Mouse (Mus musculus) CD4-positive helper T cell, adult 2 months (primary cell): ENCODE data around the gene Efl1.
A peak's percentile ranks its signal among the peaks of the same experiment; 100 is the strongest.

Experiments
- DNase-seq: peaks from one replicate; pipeline ENCODE4 v3.0.0-alpha.2; 2012; ENCODE audit warnings: low read depth, missing footprints, low spot score

Gene Efl1

DNA sequence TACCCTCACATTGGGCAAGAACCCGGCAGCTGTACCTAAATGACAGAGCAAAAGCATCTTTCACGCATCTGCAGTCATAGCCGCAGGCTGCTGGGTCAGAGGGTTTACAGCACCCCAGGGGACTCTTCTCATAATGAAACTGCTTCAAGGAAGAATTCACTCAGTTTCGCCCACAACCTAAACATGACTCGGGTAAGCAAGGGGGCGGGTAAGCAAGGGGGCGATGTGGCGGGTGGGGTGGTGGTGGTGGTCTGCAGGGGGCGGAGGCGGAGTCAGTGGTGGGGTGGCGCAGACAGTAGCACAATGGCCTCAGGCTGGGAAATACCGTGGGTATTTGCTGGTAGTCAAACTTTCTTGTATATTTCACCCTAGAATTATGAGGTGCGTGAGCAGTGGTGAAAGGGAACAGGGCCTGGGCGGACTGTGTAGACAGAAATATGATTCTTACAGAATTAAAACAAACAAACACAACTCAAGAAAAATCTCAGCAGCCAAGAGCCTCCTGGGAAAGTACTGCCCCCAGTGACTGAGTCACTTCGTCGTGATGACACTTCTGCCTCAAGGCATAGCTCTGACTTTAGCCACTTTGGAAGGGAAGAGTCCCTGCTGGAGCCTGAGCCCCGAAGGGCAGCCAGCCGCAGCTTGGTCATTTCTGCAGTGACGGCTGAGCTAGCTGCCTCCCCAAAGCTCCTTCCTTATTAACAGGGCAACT lies 162.9 kb downstream of the Efl1 start:
- DNase-seq, result peak; percentile 19

- no peak for DNase-seq
Measured at GRCm38 (mm10) chr7:82812186-82813155, 164.1 kb downstream of the Efl1 start.

DNA sequence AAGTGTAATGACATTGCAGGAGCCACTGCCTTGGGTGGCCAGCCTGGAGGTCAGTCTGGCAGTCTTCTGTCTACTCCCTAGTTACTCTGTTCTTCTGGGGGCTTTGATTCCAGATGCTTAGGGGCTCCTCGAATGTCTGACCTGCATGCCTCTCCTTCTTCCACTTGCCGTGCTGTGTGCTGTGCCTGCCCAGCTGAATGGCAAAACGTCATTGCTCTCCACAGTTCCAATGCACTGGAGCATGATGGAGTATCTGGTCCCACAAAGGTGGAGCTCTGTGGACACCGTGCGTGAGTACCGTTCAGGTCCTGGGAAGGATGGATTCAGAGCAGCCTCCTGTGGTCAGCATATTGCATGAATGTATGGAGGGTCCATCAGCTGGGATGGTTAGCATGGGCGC lies 171.1 kb downstream of the Efl1 start:
- DNase-seq, result no peak

DNA sequence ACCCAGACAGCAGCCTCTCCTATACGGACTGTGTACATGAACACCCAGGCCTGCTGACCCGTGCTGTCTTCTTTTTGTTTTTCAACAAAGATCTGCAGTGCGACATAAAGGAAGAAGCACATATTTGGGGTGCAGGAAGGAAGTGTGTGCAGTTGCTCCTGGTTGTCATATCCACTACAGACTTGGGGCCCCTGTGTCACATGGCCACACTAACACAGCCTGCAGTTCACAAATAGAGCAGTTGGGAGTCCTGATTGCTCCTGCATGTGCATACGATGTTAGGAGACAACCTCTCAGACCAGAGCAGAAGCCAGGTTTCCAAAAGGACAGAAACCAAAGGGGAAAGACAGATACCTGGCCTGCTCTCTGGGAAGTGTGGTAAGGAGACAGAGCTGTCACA lies 172.2 kb downstream of the Efl1 start:
- peak; percentile 20 for DNase-seq

- DNase-seq, result no peak
Measured at GRCm38 (mm10) chr7:82821501-82821900, 173.1 kb downstream of the Efl1 start.

DNA sequence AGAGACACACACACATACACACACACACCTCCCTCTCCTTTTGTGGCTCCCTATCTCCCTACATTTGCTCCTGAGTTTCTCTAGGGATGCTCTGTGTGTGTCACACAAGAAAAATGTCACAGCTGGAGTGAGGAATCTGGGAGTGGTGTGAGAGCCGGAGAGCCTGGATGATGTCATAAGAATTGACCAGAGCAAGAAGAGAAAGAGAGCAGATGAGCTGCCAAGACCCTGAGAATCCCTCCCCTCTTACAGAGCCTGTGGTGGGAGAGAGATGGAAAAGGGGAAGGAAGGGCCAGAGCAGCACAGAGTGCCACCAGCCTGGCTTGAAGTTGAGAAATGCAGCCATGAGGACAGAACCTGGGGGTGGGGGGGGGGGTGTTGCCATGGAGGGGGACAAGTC lies 174.1 kb downstream of the Efl1 start:
- DNase-seq, result no peak
